Comparison of ENCODE assay signal across 7 mouse cellular contexts in the genomic region with DNA sequence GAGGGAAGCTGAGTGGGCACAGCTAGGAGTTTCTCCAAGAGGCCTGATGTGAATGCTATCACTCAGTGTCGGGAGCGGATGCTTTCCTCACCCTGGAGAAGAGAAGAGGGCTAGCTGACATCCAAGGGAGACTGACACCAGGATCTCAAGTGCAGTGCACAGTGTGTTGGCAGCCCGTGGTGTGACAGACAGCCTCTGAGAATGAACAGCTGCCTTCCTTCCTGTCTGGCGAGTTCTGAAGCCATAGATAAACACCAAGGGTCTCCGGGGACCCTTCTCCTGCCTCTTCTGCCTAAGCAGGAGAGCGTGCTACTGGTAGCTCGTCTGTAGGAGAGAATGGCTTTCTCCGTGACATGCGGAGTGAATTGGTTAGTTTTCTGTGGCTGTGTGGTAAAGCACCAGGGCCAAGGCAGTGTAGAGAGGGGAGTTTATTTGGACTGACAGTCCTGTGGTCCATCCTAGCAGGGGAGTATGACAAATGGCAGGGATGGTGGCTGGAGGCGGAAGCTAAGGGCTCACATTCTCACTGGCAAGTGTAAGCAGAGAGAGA. TPM values are rescaled to one million over a fixed set of nuclear protein-coding genes. Genes with fewer than 3 reads are reported as not detected.
DNase-seq lines count a peak whose midpoint lies in the region; ATAC-seq lines count a peak whose summit lies in the region.

No protein-coding gene starts in this region.

- WGBS in heart, embryonic 12.5 days = 9% methylated on average over 10 of the region's 10 CpGs
- WGBS in limb, embryonic 12.5 days = 55% methylated on average over 10 of the region's 10 CpGs

- no peak for ATAC-seq in megakaryocyte, adult 5-6 weeks (ENCODE audit: poor library complexity, severe bottlenecking)
- ATAC-seq in heart, embryonic 12.5 days (ENCODE audit: insufficient number of reproducible peaks, low FRiP score) = peak; percentile 83
- no peak for ATAC-seq in limb, embryonic 12.5 days (ENCODE audit: insufficient number of reproducible peaks, insufficient read depth, low FRiP score, low TSS enrichment, low read depth)

- no peaks in the 10 kb centered on the region for H3K9me3 ChIP-seq in megakaryocyte, embryonic 14.5 days
- 0 out of 2 replicates have a peak, but pooled peaks cover 3% of the 10 kb centered on the region for H3K9me3 ChIP-seq in heart, embryonic 12.5 days (replicated peaks)
- H3K9me3 ChIP-seq in limb, embryonic 12.5 days = no peaks in the 10 kb centered on the region

- H3K4me3 ChIP-seq in megakaryocyte, embryonic 14.5 days (replicated peaks) = peak overlapping the region; percentile 38
- H3K4me3 ChIP-seq in heart, embryonic 12.5 days = no peak overlapping the region
- no peak overlapping the region for H3K4me3 ChIP-seq in limb, embryonic 12.5 days (replicated peaks)

- DNase-seq in retina, embryonic 14.5 days (ENCODE audit: low spot score) = peak; percentile 49
- no peak for DNase-seq in right cerebral cortex, adult 2 months (ENCODE audit: low spot score in 2 of 2)
- no peak for DNase-seq in Muller cell, postnatal 12 days (ENCODE audit: inconsistent ontology term)

- H3K4me1 ChIP-seq in megakaryocyte, embryonic 14.5 days = peaks cover 45% of the 10 kb centered on the region
- H3K4me1 ChIP-seq in heart, embryonic 12.5 days (replicated peaks) = peaks cover 26% of the 10 kb centered on the region
- peaks cover 63% of the 10 kb centered on the region for H3K4me1 ChIP-seq in limb, embryonic 12.5 days (replicated peaks)

- peak overlapping the region; percentile 58 for H3K4me2 ChIP-seq in heart, embryonic 12.5 days
- H3K4me2 ChIP-seq in limb, embryonic 12.5 days = no peak overlapping the region

- H3K27me3 ChIP-seq in megakaryocyte, embryonic 14.5 days (replicated peaks) = no peaks in the 10 kb centered on the region
- peaks cover 29% of the 10 kb centered on the region for H3K27me3 ChIP-seq in heart, embryonic 12.5 days (replicated peaks)
- H3K27me3 ChIP-seq in limb, embryonic 12.5 days = no peaks in the 10 kb centered on the region

- H3K36me3 ChIP-seq in megakaryocyte, embryonic 14.5 days (replicated peaks; ENCODE audit: low read length) = peaks cover 56% of the 10 kb centered on the region
- no peaks in the 10 kb centered on the region for H3K36me3 ChIP-seq in heart, embryonic 12.5 days
- H3K36me3 ChIP-seq in limb, embryonic 12.5 days = no peaks in the 10 kb centered on the region

- H3K9ac ChIP-seq in heart, embryonic 12.5 days = no peak overlapping the region
- H3K9ac ChIP-seq in limb, embryonic 12.5 days (replicated peaks) = no peak overlapping the region

- H3K27ac ChIP-seq in heart, embryonic 12.5 days (ENCODE audit: poor library complexity, severe bottlenecking) = peak overlapping the region; percentile 53; the same call in 1 of the 2 replicates
- peak overlapping the region; percentile 17; the same call in 1 of the 2 replicates for H3K27ac ChIP-seq in limb, embryonic 12.5 days

RNA-seq across cellular contexts. Expression of a gene that starts 58.0 kb away (rescaled TPM):
- 8.2 and 21.7 TPM in 2 replicates for polyA plus RNA-seq in megakaryocyte, embryonic 14.5 days (2012; ENCODE audit: insufficient read depth, low replicate concordance)
- total RNA-seq in megakaryocyte, adult 5-6 weeks (2015) = 0.91 and 0.93 TPM in 2 replicates
- 1.1 and 1.2 TPM in 2 replicates for total RNA-seq in megakaryocyte, adult 5-6 weeks (2017)
- 14.3 and 19.7 TPM in 2 replicates for polyA plus RNA-seq in heart, embryonic 12.5 days (2016; fragmentation: Nextera tagmentation; extraction: Ambion mirVana)
- polyA plus RNA-seq in limb, embryonic 12.5 days (2016; fragmentation: Nextera tagmentation; extraction: Ambion mirVana) = 42.1 and 42.5 TPM in 2 replicates
